Mouse (Mus musculus): ENCODE results near the gene Sp6.

Sp6 gene

GRCm38 (mm10) chr11:97013121-97013670 is at the start of gene Sp6:
Gene Sp6 (plus strand): TSS chr11:97013394.
- CTCF ChIA-PET, result interaction anchor here (0.6 kb wide), 1 partner anchor 46 kb away, joined by 4 read pairs; no protein-coding TSS in a partner anchor

- CTCF ChIA-PET, result interaction anchor here (0.6 to 1.2 kb wide), 5 partner anchors 9 to 1962 kb away, joined by 3 to 4 read pairs (median 3); no protein-coding TSS in a partner anchor
Observed at GRCm38 (mm10) chr11:96963580-96963979, 49.6 kb upstream of the Sp6 start.

- CTCF ChIA-PET, result no interaction called here
Observed at GRCm38 (mm10) chr11:96966172-96966571, 47.0 kb upstream of the Sp6 start.

GRCm38 (mm10) chr11:96966914-96967543 is 46.2 kb upstream of the Sp6 start:
- CTCF ChIA-PET, result no interaction called here

GRCm38 (mm10) chr11:96967544-96968269 is 45.5 kb upstream of the Sp6 start:
- CTCF ChIA-PET, result no interaction called here

GRCm38 (mm10) chr11:96968476-96968875 is 44.7 kb upstream of the Sp6 start:
- CTCF ChIA-PET, result interaction anchor here (0.7 kb wide), 1 partner anchor 380 kb away, joined by 3 read pairs; no protein-coding TSS in a partner anchor

GRCm38 (mm10) chr11:96969280-96969722 is 43.9 kb upstream of the Sp6 start:
- CTCF ChIA-PET, result interaction anchor here (0.6 to 0.7 kb wide), 3 partner anchors 9 to 219 kb away, joined by 3 to 4 read pairs (median 4); no protein-coding TSS in a partner anchor

GRCm38 (mm10) chr11:96969746-96970145 is 43.4 kb upstream of the Sp6 start:
- CTCF ChIA-PET, result interaction anchor here (0.6 to 0.7 kb wide), 3 partner anchors 10 to 220 kb away, joined by 3 to 4 read pairs (median 4); no protein-coding TSS in a partner anchor

- CTCF ChIA-PET, result interaction anchor here (0.6 kb wide), 1 partner anchor 60 kb away, joined by 5 read pairs; no protein-coding TSS in a partner anchor
Observed at GRCm38 (mm10) chr11:96970341-96970740, 42.9 kb upstream of the Sp6 start.

- CTCF ChIA-PET, result interaction anchor here (0.6 to 1.3 kb wide), 5 partner anchors 9 to 1057 kb away, joined by 3 to 4 read pairs (median 4); no protein-coding TSS in a partner anchor
Observed at GRCm38 (mm10) chr11:96972906-96973305, 40.3 kb upstream of the Sp6 start.

- CTCF ChIA-PET, result interaction anchor here (0.6 to 0.7 kb wide), 3 partner anchors 39 to 1057 kb away, joined by 3 to 4 read pairs (median 3); no protein-coding TSS in a partner anchor
Observed at GRCm38 (mm10) chr11:96973426-96973964, 39.7 kb upstream of the Sp6 start.

- CTCF ChIA-PET, result no interaction called here
Observed at GRCm38 (mm10) chr11:96974813-96975212, 38.4 kb upstream of the Sp6 start.

- CTCF ChIA-PET, result no interaction called here
Observed at GRCm38 (mm10) chr11:96975511-96976378, 37.4 kb upstream of the Sp6 start.

GRCm38 (mm10) chr11:96976379-96976687 is 36.9 kb upstream of the Sp6 start:
- CTCF ChIA-PET, result no interaction called here

GRCm38 (mm10) chr11:96976911-96977591 is 36.1 kb upstream of the Sp6 start:
- CTCF ChIA-PET, result no interaction called here

GRCm38 (mm10) chr11:96977606-96978400 is 35.4 kb upstream of the Sp6 start:
- CTCF ChIA-PET, result interaction anchor here (0.6 kb wide), 1 partner anchor 392 kb away, joined by 5 read pairs; no protein-coding TSS in a partner anchor

GRCm38 (mm10) chr11:96978401-96979246 is 34.6 kb upstream of the Sp6 start:
- CTCF ChIA-PET, result interaction anchor here (0.6 to 0.7 kb wide), 2 partner anchors 72 to 391 kb away, joined by 3 to 5 read pairs; no protein-coding TSS in a partner anchor

GRCm38 (mm10) chr11:96979329-96979728 is 33.9 kb upstream of the Sp6 start:
- CTCF ChIA-PET, result interaction anchor here (0.7 kb wide), 1 partner anchor 72 kb away, joined by 3 read pairs; no protein-coding TSS in a partner anchor

Measured in spleen, embryonic (tissue).